Mouse (Mus musculus): ENCODE measurements around the gene Mrtfb. TPM values are rescaled to one million over a fixed set of nuclear protein-coding genes. Genes with fewer than 3 reads are reported as not detected.

Mrtfb gene
- polyA plus RNA-seq, 1 experiment from 2014 or later = 26.2 TPM

GRCm38 (mm10) chr16:13368645-13369044 is 112.4 kb downstream of the Mrtfb start:
- Histone ChIP-seq H3K27me3 (ENCODE audit: control insufficient read depth, insufficient read depth, low read length) (no peaks in the 10 kb centered on the region), H3K9ac (replicated peaks; ENCODE audit: low read length) (no peak overlapping the region), H3K4me2 (ENCODE audit: low read depth, low read length) (no peak overlapping the region), H3K36me3 (replicated peaks; ENCODE audit: control insufficient read depth, insufficient read depth, low read depth, low read length) (no peaks in the 10 kb centered on the region), H3K4me1 (ENCODE audit: control insufficient read depth, insufficient read depth, low read length) (no peaks in the 10 kb centered on the region), H3K9me3 (replicated peaks; ENCODE audit: control insufficient read depth, low read length) (no peaks in the 10 kb centered on the region), H3K4me3 (ENCODE audit: low read depth, low read length) (no peak overlapping the region), H3K27ac (replicated peaks; ENCODE audit: low read depth, low read length) (no peak overlapping the region)
- no peak for ATAC-seq (replicated peaks; ENCODE audit: insufficient number of reproducible peaks, low FRiP score, low TSS enrichment, low read depth)
- 71% methylated on average over 1 of the region's 1 CpGs for WGBS
- no peak for DNase-seq (ENCODE audit: low spot score)

- H3K4me1 ChIP-seq (ENCODE audit: control insufficient read depth, insufficient read depth, low read length) = no peaks in the 10 kb centered on the region
- WGBS = 31% methylated on average over 11 of the region's 11 CpGs
- no peak overlapping the region for H3K4me2 ChIP-seq (ENCODE audit: low read depth, low read length)
- no peak overlapping the region for H3K9ac ChIP-seq (replicated peaks; ENCODE audit: low read length)
- ATAC-seq (replicated peaks; ENCODE audit: insufficient number of reproducible peaks, low FRiP score, low TSS enrichment, low read depth) = peak; percentile 52; the same call in 1 of the 2 replicates
- H3K27me3 ChIP-seq (ENCODE audit: control insufficient read depth, insufficient read depth, low read length) = no peaks in the 10 kb centered on the region
- no peak overlapping the region for H3K27ac ChIP-seq (replicated peaks; ENCODE audit: low read depth, low read length)
- peak; percentile 64 for DNase-seq (ENCODE audit: low spot score)
- no peaks in the 10 kb centered on the region for H3K9me3 ChIP-seq (replicated peaks; ENCODE audit: control insufficient read depth, low read length)
- no peak overlapping the region for H3K4me3 ChIP-seq (ENCODE audit: low read depth, low read length)
- no peaks in the 10 kb centered on the region for H3K36me3 ChIP-seq (replicated peaks; ENCODE audit: control insufficient read depth, insufficient read depth, low read depth, low read length)
These were observed 115.5 kb downstream of the Mrtfb start for GRCm38 (mm10) chr16:13371740-13372287.

- Histone ChIP-seq H3K36me3 (replicated peaks; ENCODE audit: control insufficient read depth, insufficient read depth, low read depth, low read length) (no peaks in the 10 kb centered on the region), H3K4me1 (ENCODE audit: control insufficient read depth, insufficient read depth, low read length) (no peaks in the 10 kb centered on the region), H3K27ac (replicated peaks; ENCODE audit: low read depth, low read length) (no peak overlapping the region), H3K9me3 (replicated peaks; ENCODE audit: control insufficient read depth, low read length) (no peaks in the 10 kb centered on the region), H3K4me2 (ENCODE audit: low read depth, low read length) (no peak overlapping the region), H3K27me3 (ENCODE audit: control insufficient read depth, insufficient read depth, low read length) (no peaks in the 10 kb centered on the region), H3K4me3 (ENCODE audit: low read depth, low read length) (no peak overlapping the region), H3K9ac (replicated peaks; ENCODE audit: low read length) (no peak overlapping the region)
- WGBS = 89% methylated on average over 8 of the region's 8 CpGs
- DNase-seq (ENCODE audit: low spot score) = no peak
- ATAC-seq (replicated peaks; ENCODE audit: insufficient number of reproducible peaks, low FRiP score, low TSS enrichment, low read depth) = no peak
These were observed 116.7 kb downstream of the Mrtfb start for GRCm38 (mm10) chr16:13372899-13373533.

- no peaks in the 10 kb centered on the region for H3K4me1 ChIP-seq (ENCODE audit: control insufficient read depth, insufficient read depth, low read length)
- H3K4me2 ChIP-seq (ENCODE audit: low read depth, low read length) = no peak overlapping the region
- WGBS = 92% methylated on average over 7 of the region's 7 CpGs
- DNase-seq (ENCODE audit: low spot score) = no peak
- H3K4me3 ChIP-seq (ENCODE audit: low read depth, low read length) = no peak overlapping the region
- no peaks in the 10 kb centered on the region for H3K27me3 ChIP-seq (ENCODE audit: control insufficient read depth, insufficient read depth, low read length)
- H3K27ac ChIP-seq (replicated peaks; ENCODE audit: low read depth, low read length) = no peak overlapping the region
- no peaks in the 10 kb centered on the region for H3K36me3 ChIP-seq (replicated peaks; ENCODE audit: control insufficient read depth, insufficient read depth, low read depth, low read length)
- H3K9ac ChIP-seq (replicated peaks; ENCODE audit: low read length) = no peak overlapping the region
- no peaks in the 10 kb centered on the region for H3K9me3 ChIP-seq (replicated peaks; ENCODE audit: control insufficient read depth, low read length)
- ATAC-seq (replicated peaks; ENCODE audit: insufficient number of reproducible peaks, low FRiP score, low TSS enrichment, low read depth) = no peak
These were observed 120.7 kb downstream of the Mrtfb start for GRCm38 (mm10) chr16:13376947-13377486.

- H3K4me3 ChIP-seq (ENCODE audit: low read depth, low read length) = no peak overlapping the region
- H3K27ac ChIP-seq (replicated peaks; ENCODE audit: low read depth, low read length) = no peak overlapping the region
- H3K4me1 ChIP-seq (ENCODE audit: control insufficient read depth, insufficient read depth, low read length) = no peaks in the 10 kb centered on the region
- ATAC-seq (replicated peaks; ENCODE audit: insufficient number of reproducible peaks, low FRiP score, low TSS enrichment, low read depth) (no peak), DNase-seq (ENCODE audit: low spot score) (no peak)
- no peak overlapping the region for H3K9ac ChIP-seq (replicated peaks; ENCODE audit: low read length)
- no peaks in the 10 kb centered on the region for H3K36me3 ChIP-seq (replicated peaks; ENCODE audit: control insufficient read depth, insufficient read depth, low read depth, low read length)
- no peaks in the 10 kb centered on the region for H3K9me3 ChIP-seq (replicated peaks; ENCODE audit: control insufficient read depth, low read length)
- no peak overlapping the region for H3K4me2 ChIP-seq (ENCODE audit: low read depth, low read length)
- no peaks in the 10 kb centered on the region for H3K27me3 ChIP-seq (ENCODE audit: control insufficient read depth, insufficient read depth, low read length)
- 83% methylated on average over 5 of the region's 5 CpGs for WGBS
These were observed 121.9 kb downstream of the Mrtfb start for GRCm38 (mm10) chr16:13378157-13378556.

- Histone ChIP-seq H3K4me2 (ENCODE audit: low read depth, low read length) (no peak overlapping the region), H3K27ac (replicated peaks; ENCODE audit: low read depth, low read length) (no peak overlapping the region), H3K36me3 (replicated peaks; ENCODE audit: control insufficient read depth, insufficient read depth, low read depth, low read length) (no peaks in the 10 kb centered on the region), H3K9ac (replicated peaks; ENCODE audit: low read length) (no peak overlapping the region), H3K9me3 (replicated peaks; ENCODE audit: control insufficient read depth, low read length) (no peaks in the 10 kb centered on the region), H3K27me3 (ENCODE audit: control insufficient read depth, insufficient read depth, low read length) (no peaks in the 10 kb centered on the region), H3K4me1 (ENCODE audit: control insufficient read depth, insufficient read depth, low read length) (no peaks in the 10 kb centered on the region), H3K4me3 (ENCODE audit: low read depth, low read length) (no peak overlapping the region)
- WGBS = 91% methylated on average over 2 of the region's 2 CpGs
- no peak for ATAC-seq (replicated peaks; ENCODE audit: insufficient number of reproducible peaks, low FRiP score, low TSS enrichment, low read depth)
- DNase-seq (ENCODE audit: low spot score) = no peak
These were observed 123.6 kb downstream of the Mrtfb start for GRCm38 (mm10) chr16:13379865-13380264.

GRCm38 (mm10) chr16:13381771-13382170 is 125.5 kb downstream of the Mrtfb start:
- no peak overlapping the region for H3K4me2 ChIP-seq (ENCODE audit: low read depth, low read length)
- no peak for DNase-seq (ENCODE audit: low spot score)
- no peak overlapping the region for H3K4me3 ChIP-seq (ENCODE audit: low read depth, low read length)
- no peaks in the 10 kb centered on the region for H3K36me3 ChIP-seq (replicated peaks; ENCODE audit: control insufficient read depth, insufficient read depth, low read depth, low read length)
- 85% methylated on average over 2 of the region's 2 CpGs for WGBS
- no peak overlapping the region for H3K9ac ChIP-seq (replicated peaks; ENCODE audit: low read length)
- no peak overlapping the region for H3K27ac ChIP-seq (replicated peaks; ENCODE audit: low read depth, low read length)
- H3K4me1 ChIP-seq (ENCODE audit: control insufficient read depth, insufficient read depth, low read length) = no peaks in the 10 kb centered on the region
- no peaks in the 10 kb centered on the region for H3K27me3 ChIP-seq (ENCODE audit: control insufficient read depth, insufficient read depth, low read length)
- no peak for ATAC-seq (replicated peaks; ENCODE audit: insufficient number of reproducible peaks, low FRiP score, low TSS enrichment, low read depth)
- no peaks in the 10 kb centered on the region for H3K9me3 ChIP-seq (replicated peaks; ENCODE audit: control insufficient read depth, low read length)

- no peak overlapping the region for H3K27ac ChIP-seq (replicated peaks; ENCODE audit: low read depth, low read length)
- no peak overlapping the region for H3K4me2 ChIP-seq (ENCODE audit: low read depth, low read length)
- ATAC-seq (replicated peaks; ENCODE audit: insufficient number of reproducible peaks, low FRiP score, low TSS enrichment, low read depth) (no peak), DNase-seq (ENCODE audit: low spot score) (no peak)
- no peak overlapping the region for H3K9ac ChIP-seq (replicated peaks; ENCODE audit: low read length)
- H3K4me1 ChIP-seq (ENCODE audit: control insufficient read depth, insufficient read depth, low read length) = no peaks in the 10 kb centered on the region
- H3K27me3 ChIP-seq (ENCODE audit: control insufficient read depth, insufficient read depth, low read length) = no peaks in the 10 kb centered on the region
- H3K9me3 ChIP-seq (replicated peaks; ENCODE audit: control insufficient read depth, low read length) = no peaks in the 10 kb centered on the region
- H3K36me3 ChIP-seq (replicated peaks; ENCODE audit: control insufficient read depth, insufficient read depth, low read depth, low read length) = no peaks in the 10 kb centered on the region
- WGBS = 85% methylated on average over 4 of the region's 4 CpGs
- no peak overlapping the region for H3K4me3 ChIP-seq (ENCODE audit: low read depth, low read length)
These were observed 131.0 kb downstream of the Mrtfb start for GRCm38 (mm10) chr16:13387306-13387705.
